Mouse (Mus musculus) NIH3T3 (cell line): ENCODE measurements around the gene Ascl5.

ENCODE experiments used
- DNase-seq: peaks from one replicate; pipeline ENCODE4 v3.0.0-alpha.2; 2012; ENCODE audit warnings: low read depth

The Ascl5 gene

DNA sequence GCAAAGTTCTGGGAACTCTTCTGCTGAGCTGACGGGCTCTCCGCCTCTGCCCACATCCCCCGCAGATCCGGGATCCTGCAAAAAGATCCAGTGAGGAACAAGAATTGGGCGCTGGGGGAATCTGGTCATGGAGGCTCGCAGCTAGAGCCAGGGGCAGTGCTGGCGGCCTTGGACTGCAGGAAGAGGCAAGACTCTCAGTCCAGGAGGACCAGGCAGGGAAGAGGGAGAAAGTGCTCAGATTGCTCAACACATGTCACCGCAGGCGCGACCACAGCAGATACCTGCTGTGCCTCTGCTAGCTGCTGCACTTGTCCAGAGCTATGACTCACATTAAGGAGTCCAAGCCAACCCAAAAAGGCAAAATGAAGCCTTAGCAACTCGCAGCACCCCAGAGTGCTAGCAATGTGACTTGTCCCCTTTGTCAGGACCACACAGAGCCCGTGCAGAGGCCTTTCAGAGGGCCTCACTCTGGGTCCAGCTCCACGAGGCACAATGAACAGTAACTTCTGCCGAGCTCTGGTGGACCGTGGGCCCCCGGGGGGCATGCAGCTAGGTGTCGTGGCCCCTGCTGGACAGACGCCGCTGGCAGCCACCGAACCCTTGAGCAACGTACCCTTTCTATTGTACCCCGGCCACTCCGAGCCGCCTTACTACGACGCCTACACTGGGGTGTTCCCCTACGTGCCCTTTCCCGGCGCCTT, at the start of gene Ascl5:
Ascl5 (plus strand) TSS at position 493 of the 701 bp plus-strand sequence.
- DNase-seq: no peak

DNA sequence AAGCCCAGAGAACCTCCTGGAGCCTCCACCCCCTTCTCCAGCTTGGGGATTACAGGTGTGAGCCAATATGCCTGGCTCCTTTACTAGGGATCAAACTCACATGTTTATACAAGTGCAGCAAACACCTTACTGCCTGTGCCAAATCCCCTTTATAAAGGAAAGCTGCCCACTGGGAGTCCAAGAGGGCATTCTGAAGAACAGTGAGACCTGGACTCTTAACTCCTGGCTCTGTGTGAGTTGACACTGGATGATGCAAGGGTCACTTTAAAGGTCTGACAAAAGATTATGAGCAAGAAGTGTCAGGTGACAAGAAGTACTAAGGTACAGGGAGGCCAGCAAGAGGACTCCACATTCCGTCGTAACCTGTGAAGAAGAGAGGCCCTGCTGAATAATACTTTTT, 49.2 kb upstream of the Ascl5 start:
- DNase-seq: no peak

DNA sequence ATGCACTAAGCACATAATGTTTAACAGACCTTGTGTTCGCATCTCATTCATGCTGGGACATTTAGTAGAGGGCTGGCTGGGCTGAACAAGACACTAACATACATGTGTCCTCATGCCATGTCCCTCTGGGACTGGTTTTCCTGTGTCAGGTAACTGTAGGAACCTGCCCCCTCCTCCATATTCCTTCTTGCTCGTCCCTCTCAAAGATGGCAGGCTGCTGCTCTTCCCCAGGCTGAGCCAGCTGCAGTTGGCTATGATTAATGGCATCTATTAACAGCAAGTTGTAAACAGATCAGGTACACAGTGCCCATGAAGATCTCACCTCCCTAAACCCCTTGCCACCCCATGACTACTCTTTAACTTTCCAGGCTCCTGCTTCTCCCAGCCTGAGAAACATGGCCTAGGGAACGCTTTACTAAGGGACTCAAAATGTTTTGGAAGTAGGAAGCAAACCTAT, 44.3 kb upstream of the Ascl5 start, which contains the start of gene Igfn1:
Igfn1 (minus strand) TSS at position 51 of the 457 bp plus-strand sequence.
- no peak for DNase-seq

DNA sequence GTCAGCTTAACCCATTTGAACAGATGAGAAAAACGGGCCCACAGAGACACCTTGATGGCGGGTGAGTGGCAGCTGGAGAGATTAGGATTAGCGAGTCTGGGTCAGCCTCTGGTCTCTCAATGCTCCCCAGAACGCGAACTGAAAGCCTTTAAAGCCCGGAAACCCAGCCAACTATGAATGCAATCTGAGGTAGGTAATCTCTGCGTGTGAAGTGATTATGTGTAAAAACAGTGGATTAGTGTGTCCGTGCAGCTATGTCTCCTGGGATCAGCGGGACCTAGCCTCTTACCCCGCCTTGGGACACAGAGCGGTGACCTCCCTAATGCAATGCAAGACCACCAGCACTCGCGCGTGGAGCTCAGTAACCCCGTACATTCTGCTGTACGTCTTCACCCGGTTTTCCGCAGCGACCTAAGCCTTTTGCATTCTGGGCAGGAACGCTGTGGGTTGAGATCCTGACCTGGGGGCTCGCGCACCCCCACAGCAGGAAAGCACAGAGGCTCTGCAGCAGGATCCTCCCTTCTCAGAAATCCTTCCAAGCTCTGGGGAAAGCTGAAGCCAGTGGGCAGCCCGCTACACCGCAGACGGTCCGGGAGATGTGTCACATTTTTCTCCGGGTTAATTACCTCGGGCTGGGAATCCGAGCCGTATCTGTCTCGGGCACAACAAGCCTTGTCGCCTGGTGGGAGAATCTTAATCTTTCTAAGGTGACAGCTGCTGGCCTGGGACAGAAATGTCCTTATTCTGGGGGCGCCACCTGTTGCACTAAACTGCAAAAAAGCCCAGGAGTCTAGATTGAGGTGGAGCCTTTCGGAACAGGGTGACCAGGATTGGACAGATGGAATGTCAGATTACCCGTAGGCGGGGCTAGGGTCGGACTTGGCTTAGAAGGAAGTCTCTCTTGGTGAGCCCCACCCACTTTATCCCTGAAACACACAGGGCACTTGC, 43.1 kb upstream of the Ascl5 start, which contains the start of gene Tmem9:
Tmem9 (plus strand) TSS at position 940 of the 948 bp plus-strand sequence.
- peak; percentile 70 for DNase-seq

DNA sequence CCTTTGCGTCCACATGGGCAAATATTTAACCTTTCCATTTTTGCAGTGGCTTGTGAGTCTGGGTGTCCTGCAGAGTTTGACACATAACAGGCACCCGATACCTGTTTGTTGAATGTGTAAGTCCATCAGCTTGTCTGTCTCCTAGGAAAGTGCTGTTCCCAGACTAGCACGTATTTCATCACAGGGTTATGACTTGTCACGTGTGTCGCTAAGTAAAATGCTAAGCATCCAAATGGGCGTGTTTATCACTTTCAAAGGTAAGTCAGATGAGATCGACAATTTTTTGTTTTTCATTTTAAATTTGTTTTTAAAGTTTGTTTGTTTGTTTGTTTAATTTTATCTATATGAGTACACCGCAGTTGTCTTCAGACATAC, 42.5 kb upstream of the Ascl5 start:
- no peak for DNase-seq

DNA sequence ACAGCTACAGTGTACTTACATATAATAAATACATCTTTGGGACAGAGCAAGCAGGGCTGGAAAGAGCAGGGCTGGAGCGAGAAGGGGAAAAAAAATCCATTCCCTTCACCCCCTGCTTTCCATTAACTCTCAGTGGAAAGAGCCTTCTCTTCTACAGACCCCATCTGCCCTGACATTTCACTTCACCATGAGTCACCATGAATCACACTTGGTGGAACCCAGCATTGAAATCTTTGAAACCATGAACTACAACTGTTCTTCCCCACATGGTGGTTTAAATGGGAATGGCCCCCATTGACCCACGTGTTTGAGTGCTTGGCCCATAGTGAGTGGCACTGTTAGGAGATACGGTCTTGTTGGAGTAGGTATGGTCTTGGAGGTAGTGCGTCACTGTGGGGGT, 40.4 kb upstream of the Ascl5 start:
- peak; percentile 47 for DNase-seq

DNA sequence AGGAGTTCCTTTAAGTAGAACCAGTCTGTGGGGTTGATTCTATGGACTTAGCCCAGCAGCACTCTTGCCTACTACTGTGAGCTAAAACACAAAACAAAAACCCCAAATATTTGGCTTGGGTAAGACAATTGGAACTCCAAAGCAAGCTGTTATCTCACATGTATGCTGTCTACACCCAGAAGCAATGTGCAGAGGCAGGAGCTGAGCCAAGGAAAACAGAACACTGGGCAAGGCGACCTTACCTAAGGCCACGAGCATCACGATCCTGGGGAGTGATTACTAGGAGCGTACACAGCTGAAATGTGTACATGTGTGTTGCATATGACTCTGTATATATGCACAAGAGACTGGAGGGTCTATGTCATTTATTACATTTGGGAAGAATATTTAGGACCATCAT, 37.1 kb upstream of the Ascl5 start:
- DNase-seq: no peak

DNA sequence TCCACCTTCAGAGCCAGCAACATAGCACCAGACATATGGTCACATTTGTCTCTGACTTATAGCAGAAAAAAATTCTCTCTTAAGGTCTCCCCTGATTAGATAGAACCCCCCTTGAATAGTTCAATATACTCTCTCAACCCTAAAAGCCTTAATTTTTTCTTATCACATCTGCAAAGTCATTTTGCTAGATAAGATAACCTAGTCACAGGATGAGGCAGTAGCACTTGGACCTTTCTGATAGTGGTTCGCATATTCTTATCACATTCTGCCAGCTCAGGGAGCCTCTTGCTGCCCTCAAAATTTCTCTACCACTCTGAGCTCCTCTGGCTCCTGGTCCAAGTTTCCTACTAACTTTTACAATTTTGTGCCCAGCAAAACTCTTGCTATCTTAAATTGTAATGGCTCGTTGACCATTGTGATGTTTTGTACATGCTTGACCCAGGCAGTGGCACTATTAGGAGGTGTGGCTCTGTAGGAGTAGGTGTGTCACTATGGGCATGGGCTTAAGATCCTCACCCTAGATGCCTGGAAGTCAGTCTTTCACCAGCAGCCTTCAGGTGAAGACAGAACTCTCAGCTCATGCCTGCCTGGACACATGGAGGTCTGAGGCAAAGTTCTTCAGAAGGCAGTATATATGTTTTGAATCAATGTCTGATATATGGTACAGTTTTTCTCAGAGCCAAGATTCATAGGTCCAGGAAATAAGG, 35.7 kb upstream of the Ascl5 start:
- no peak for DNase-seq

DNA sequence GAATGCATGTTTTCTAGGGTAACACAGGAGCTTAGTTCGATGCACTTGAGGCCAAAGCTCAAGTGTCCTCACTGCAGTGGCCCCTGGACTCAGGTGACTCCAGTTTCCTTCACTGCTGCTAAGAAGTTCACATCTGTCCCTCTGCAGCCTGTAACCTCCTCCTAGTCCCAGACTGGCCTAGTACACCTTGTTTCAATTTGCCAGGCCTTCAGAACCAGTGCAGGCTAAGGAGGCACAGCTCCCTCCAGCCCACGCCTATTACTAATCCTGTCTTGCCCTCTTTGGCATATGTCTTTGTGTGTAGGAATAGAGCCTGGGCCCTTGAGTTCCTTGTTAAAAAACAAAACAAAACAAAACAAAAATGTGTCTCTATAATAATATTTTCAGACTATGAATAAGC, 33.3 kb upstream of the Ascl5 start:
- peak; percentile 63 for DNase-seq

DNA sequence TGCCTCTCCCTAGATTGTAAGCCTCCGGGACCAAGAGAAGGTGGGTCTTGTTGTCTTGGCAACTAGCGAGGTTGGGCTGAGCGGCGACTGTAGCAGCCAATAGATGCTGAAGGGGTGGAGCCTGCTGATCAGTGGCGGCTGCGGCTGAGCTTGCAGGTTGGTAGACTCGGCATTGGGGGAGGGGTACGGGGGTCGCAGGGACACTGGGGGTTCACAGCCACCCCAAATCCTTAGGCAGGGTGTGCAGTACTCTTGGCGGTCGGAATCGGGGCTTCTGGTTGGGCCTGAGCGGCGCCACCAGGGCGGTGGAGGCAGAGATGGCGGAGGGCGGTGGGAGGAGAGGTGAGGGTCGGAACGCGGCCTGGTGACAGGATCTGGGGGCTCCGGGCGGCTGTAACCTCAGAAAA, 32.7 kb upstream of the Ascl5 start:
- peak; percentile 98 for DNase-seq

DNA sequence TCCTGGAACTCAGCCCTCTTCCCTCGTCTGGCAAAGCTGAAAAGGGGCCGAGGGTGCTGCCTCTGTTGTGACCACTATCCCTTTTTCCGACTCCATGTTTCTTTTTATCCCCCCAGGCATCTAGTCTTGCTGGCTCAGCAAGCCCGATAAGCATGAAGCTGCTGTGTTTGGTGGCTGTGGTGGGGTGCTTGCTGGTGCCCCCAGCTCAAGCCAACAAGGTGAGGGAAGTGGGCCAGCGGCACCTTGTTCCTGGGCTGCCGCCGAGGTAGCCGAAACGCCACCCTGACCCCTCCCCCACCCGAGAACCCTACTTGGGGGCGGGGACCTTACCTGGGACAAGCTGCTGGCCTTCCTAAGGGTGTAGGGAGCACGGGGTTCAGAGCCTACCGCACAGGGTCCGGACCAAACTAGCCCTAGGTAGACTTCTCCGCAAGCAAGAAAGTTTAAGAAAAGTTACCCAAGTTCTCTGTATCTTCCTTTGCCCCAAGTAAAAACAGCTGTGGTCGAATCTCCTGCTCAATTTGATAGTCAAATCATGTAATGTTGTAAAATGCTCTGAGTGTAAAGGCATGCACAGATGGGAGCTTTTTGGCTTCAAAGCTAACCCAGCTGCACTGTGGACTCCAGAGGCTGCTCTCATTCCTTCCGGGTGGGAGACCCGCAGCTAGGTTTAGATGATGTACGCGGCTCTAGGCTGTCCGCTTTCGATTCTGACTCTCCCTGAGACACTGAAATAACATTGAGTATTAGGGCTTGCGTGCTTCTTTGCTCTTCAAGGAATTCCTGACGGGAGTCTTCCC, 32.0 kb upstream of the Ascl5 start:
- peak; percentile 47 for DNase-seq

DNA sequence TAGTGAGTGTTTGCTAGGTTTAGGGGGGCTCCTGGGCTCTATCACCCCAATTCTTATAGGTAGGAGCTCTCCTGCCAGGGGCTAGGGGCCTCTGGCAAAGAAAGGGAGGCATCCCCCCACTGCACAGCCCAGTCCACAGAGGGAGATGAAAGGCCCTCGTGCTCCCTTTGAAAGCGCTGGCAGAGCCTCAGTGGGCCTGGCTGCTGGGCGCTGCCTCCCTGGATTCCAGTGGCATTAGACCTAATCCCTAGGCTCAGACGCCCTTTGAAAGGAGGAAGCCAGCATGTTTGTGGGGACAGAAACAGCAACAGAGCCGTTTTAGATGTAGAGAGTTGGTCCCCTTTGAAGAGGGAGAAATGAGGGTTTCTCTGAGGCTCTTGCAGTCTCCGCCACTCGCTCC, 20.4 kb upstream of the Ascl5 start:
- no peak for DNase-seq

DNA sequence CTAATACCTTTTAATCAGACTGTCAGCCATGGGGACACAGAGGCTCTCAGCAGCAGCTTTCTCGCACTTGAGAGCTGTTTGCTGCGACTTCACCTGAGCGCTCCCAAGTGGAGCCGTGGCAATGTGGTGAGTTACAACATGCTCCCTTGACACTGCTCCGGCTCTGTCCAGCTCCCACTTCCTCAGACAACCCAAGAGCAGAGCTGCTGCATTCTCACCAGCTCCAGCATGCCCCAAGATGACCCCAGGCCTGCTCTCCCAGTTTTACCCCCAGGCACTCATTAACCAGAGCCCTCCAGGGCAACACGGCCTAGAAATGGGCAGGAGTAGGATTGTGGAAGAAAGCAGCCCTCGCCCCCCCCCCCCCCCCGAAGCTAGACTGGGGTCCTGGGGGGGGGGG, 18.9 kb upstream of the Ascl5 start:
- no peak for DNase-seq

DNA sequence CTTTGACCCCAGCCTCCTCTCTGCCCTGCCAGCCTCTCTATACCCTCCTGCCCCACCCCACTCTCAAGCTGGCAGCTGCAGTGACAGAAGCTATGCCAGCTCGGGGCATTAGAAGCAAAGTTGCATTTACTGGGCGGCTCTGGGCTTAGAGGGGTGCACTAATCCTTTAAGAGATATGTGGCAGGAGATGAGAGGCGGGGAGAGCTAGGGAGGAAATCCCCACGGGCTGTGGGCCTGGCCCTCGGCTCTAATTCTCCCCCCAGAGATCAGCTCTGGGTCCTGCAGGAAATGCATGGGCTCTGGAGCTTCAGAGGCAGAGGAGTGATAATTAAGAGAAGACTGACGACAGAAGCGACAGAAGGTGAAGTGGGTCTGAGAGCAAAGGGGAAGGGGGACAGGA, 17.6 kb upstream of the Ascl5 start:
- no peak for DNase-seq

DNA sequence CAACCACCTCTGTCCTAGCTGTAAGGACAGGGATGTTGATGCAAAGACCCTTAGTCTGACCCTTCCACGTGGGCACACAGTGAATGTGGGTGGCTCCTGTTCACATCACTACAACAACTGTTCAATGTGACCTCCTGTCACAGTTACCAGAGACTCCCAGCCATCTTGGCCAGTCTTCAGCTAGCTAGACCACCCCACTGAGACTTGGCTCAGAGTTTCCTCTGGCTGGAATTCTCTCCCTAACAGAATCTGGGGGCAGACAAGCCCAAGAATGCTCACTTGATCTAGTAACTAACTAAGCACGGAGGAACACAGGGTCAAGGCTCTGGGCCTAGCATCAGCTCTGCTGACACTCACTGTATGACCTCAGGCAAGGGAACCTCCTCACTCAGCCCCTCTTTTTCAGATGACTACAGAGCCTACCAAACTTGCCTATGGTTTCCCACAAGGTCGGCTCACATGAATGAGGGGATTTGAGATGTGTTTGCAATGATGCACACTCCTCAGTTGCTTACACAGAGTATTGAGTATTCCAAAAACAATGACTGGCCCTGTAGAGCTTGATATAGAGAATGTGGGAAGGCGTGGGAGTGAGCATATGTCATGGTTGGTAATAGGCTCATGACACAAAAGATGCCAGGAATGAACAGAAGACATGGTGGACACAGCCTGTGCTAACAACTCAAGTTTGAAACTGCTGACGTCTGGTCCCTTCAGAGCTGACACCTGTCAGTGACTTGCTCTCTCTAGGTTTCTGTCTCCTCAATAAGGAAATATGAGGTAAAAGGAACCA, 11.7 kb upstream of the Ascl5 start:
- DNase-seq: no peak

DNA sequence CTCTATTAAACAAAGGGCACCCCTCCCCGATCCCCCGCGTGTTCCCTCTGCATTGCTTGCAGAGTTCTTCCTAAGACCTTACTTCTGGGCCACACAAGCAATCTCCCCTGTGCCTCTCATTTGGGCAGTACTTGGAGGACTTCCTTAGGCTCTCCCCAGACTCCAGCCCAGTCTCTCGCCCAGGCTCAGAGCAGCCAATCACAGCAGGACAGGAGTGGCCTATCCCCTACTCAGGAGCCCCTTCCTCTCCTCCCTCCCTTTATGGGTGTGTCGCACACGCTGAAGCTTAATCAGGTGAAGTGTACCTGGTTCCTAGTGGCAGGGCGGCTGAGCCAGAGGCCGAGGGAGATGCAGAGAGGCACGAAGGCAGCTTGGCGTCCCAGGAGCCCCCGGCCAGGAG, 10.2 kb upstream of the Ascl5 start:
- DNase-seq: no peak

DNA sequence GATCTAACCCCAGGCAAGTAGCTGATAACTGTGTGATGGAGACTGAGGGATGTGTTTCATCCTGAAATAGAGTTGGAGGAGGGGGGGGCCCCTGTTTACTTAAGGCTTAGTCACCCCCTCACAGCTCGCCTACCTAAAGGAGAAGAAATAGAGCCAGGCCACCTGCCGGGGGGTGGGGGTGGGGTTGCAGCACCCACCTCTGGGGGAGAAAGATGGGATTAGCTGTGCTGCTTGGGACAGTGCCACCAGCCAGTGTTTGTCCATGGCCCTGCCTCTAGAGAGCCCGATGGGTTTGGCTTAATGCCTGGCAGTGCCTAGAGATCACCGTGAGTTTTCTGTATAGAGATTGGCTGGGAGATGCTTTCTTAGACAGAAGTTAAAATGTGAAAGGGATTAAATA, 9.7 kb upstream of the Ascl5 start:
- DNase-seq: no peak

DNA sequence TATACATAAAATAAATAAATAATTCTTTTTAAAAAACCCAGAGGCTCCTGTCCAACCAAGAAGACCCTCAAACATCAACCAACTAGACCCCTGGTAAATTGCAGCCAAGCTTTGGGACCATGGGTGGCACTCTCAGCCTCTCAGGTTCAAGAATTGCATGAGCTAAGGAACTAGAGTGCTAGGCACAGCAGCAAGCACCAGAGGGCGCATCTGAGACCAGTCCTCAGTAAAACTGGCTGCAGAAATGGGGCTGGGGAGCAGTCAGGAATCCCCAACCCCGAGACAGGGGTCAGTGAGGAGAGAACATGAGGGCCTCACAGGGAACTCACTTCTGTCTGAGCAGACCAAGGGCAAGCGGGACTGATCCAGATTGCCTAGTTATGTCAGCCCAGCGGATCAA, 4.8 kb upstream of the Ascl5 start:
- DNase-seq: peak; percentile 74

DNA sequence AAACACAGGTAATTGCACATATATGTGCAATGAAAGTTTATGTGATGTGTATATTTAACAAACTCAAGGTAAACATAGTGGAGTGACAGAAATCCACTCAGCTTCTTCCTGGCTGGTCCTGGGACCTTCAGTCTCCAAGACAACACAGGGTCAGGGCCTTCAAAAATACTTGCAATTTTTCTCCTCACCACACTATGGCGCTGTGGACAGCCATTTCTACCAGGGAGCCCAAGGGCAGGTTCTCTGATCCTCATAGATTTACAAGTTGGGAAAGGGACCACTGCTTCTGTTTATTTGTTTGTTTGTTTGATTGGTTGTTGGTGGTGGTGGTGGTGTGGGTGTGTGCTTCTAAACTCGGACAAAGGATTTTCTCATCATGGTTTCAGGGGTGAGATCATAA, 3.2 kb upstream of the Ascl5 start:
- peak; percentile 55 for DNase-seq

DNA sequence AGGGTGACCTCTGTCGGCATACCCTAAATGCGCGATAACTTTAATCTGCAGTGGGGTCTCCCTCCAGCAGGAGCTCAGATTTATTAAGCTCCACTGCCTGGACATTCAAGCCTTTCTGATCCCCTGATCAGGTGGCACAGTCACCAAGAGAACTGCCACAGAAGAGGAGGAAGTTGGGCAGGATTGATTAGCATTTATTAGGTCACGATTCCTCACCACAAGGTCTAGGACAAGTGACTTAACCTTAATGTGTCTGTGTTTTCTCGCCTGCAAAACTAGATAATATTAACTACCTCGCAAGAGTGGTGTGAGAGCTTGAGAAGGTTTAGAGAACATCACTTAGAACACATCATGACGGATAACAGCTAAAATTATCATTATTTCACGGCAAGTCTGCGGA, 2.7 kb upstream of the Ascl5 start:
- DNase-seq: no peak

DNA sequence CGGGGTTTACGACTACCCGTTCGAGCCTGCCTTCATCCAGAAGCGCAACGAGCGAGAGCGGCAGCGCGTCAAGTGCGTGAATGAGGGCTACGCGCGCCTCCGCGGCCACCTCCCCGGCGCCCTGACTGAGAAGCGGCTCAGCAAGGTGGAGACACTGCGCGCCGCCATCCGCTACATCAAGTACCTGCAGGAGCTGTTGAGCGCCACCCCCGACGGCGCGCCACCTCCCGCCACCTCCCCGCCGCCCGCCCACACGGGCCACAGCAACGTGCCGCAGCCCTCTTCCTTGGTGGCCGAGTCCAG, 360 bp downstream of the Ascl5 start:
- no peak for DNase-seq
